Mouse (Mus musculus) stomach, postnatal 0 days (tissue): ENCODE measurements at regions not wholly inside any gene's neighbourhood (a gene's known extent, or its start where the extent isn't known, plus 50 kb on each side); places are given as distances from the start of the nearest gene placed in this dataset.

ENCODE experiments used
- ATAC-seq: fragments of 200-750 bp; cut with Nextera tagmentation; 2 replicates; pipeline ENCODE4 v1.8.0; 2017; ENCODE audit not compliant: low FRiP score, low TSS enrichment
- DNase-seq: peaks from one replicate; pipeline ENCODE4 v3.0.0-alpha.2; 2016; ENCODE audit warnings: low spot score
- H3K27ac ChIP-seq: fragments of 300-500 bp; sonication (generic); replicated peaks from 2 replicates; pipeline ENCODE4 v1.5.1; 2014; ENCODE audit warnings: mild to moderate bottlenecking, control low read depth
- H3K27me3 ChIP-seq: fragments of 300-500 bp; sonication (generic); 2 replicates; pipeline ENCODE4 v1.6.1; 2014; ENCODE audit warnings: low read length; ENCODE audit not compliant: control insufficient read depth, insufficient read depth
- H3K36me3 ChIP-seq: fragments of 300-500 bp; sonication (generic); 2 replicates; pipeline ENCODE4 v1.6.1; 2014; ENCODE audit warnings: low read length, mixed read lengths; ENCODE audit not compliant: control insufficient read depth, insufficient read depth
- H3K4me1 ChIP-seq: fragments of 300-500 bp; sonication (generic); replicated peaks from 2 replicates; pipeline ENCODE4 v1.6.1; 2014; ENCODE audit warnings: antibody characterized with exemption; ENCODE audit not compliant: control insufficient read depth, insufficient read depth
- H3K4me2 ChIP-seq: fragments of 300-500 bp; sonication (generic); replicated peaks from 2 replicates; pipeline ENCODE4 v1.6.1; 2014; ENCODE audit warnings: low read depth, mild to moderate bottlenecking, control low read depth, moderate library complexity
- H3K4me3 ChIP-seq: fragments of 300-500 bp; sonication (generic); 2 replicates; pipeline ENCODE4 v1.5.1; 2014; ENCODE audit warnings: low read depth, low read length, control low read depth
- H3K9ac ChIP-seq: fragments of 300-500 bp; sonication (generic); 2 replicates; pipeline ENCODE4 v1.6.1; 2014; ENCODE audit warnings: mild to moderate bottlenecking, low read length, control low read depth, mixed read lengths
- H3K9me3 ChIP-seq: fragments of 300-500 bp; sonication (generic); 2 replicates; pipeline ENCODE4 v1.6.1; 2016; ENCODE audit warnings: low read length; ENCODE audit not compliant: control insufficient read depth
- CTCF ChIP-seq: IDR thresholded peaks from 2 replicates; pipeline ENCODE4 v1.5.1; 2016; ENCODE audit warnings: antibody characterized with exemption, low read depth, mild to moderate bottlenecking, moderate library complexity
- EP300 ChIP-seq: optimal IDR thresholded peaks from 2 replicates; pipeline ENCODE3; 2016; ENCODE audit warnings: antibody characterized with exemption
- WGBS: fragments of 180-500 bp; shearing (Covaris S2); extraction: QIAGEN DNeasy Blood & Tissue Kit; methylation state at CpG from one replicate; pipeline ENCODE4 v1.1.7; 2014; 5-methylcytosine and 5-hydroxymethylcytosine counted together

- Histone ChIP-seq H3K9ac (no peak overlapping the region), H3K4me2 (no peak overlapping the region; the same call in 1 of the 2 replicates), H3K36me3 (no peaks in the 10 kb centered on the region), H3K4me1 (no peaks in the 10 kb centered on the region), H3K27ac (peak overlapping the region; percentile 45; the same call in 1 of the 2 replicates), H3K9me3 (no peaks in the 10 kb centered on the region), H3K27me3 (no peaks in the 10 kb centered on the region), H3K4me3 (no peak overlapping the region)
- DNase-seq (peak; percentile 69), ATAC-seq (peak; percentile 94)
- TF ChIP-seq CTCF, result no peak
- no peak for TF ChIP-seq EP300
- WGBS, result 20% methylated on average over 11 of the region's 11 CpGs
Measured at GRCm38 (mm10) chr6:67102541-67103134, 65.4 kb upstream of the Gadd45a start.

GRCm38 (mm10) chr6:67102014-67102413 lies 64.8 kb upstream of the Gadd45a start:
- H3K27ac ChIP-seq, result peak overlapping the region; percentile 45; the same call in 1 of the 2 replicates

DNA sequence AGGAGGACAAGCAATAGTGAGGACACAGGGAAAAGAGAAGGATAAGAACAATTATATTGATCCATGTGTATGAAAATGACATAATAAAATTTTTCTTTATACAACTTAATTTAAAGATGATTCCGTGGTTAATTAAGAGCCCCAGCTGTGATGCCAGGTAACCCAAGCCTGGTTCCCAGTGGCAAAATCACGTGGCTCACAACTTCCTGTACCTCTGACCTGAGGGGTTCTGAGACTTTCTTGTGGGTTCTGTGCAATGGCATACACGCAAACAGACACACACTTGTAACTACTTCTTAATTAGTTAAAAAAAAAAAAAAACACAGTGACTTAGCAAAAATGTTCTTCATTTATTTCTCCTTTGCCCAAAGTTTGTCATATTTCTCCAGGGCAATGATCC lies 57.2 kb upstream of the Gadd45a start:
- TF ChIP-seq CTCF, result no peak
- TF ChIP-seq EP300, result no peak
- Histone ChIP-seq H3K27me3 (no peaks in the 10 kb centered on the region), H3K4me2 (no peak overlapping the region), H3K9me3 (no peaks in the 10 kb centered on the region), H3K4me3 (no peak overlapping the region), H3K27ac (no peak overlapping the region), H3K9ac (no peak overlapping the region), H3K4me1 (no peaks in the 10 kb centered on the region), H3K36me3 (no peaks in the 10 kb centered on the region)
- DNase-seq, result no peak
- WGBS, result 78% methylated on average over 3 of the region's 3 CpGs
- no peak for ATAC-seq

More at GRCm38 (mm10) chr6:67102014-67102413, 64.8 kb upstream of the Gadd45a start:
- Histone ChIP-seq H3K27me3 (no peaks in the 10 kb centered on the region), H3K4me3 (no peak overlapping the region), H3K4me1 (no peaks in the 10 kb centered on the region), H3K36me3 (no peaks in the 10 kb centered on the region), H3K9ac (no peak overlapping the region), H3K4me2 (no peak overlapping the region; the same call in 1 of the 2 replicates), H3K9me3 (no peaks in the 10 kb centered on the region)
- TF ChIP-seq CTCF (no peak), EP300 (no peak)
- WGBS, result 55% methylated on average over 4 of the region's 4 CpGs
- no peak for DNase-seq
- peak; percentile 41; the same call in 1 of the 2 replicates for ATAC-seq

DNA sequence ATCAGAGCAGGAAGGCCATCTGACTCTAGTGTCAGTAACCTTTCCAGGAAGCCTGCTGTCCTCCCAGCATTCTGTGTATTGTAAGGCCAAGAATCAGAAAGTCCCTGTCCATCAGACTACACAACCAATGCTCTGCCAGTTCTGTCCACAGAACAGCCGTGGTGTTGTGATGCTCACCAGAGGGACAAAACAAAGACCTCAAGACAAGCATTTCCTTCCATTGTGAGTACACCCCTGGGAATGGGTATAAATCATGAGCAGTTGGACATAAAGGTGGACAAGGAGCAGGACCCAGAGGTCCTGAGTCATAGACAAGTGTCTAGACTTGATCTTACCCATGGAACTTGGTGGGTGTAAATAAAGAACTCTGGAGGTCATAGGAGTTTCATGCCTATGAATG lies 55.9 kb upstream of the Gadd45a start:
- TF ChIP-seq CTCF (no peak), EP300 (no peak)
- H3K4me2 ChIP-seq, result no peak overlapping the region
- H3K4me3 ChIP-seq, result no peak overlapping the region
- DNase-seq, result no peak
- H3K9me3 ChIP-seq, result no peaks in the 10 kb centered on the region
- H3K9ac ChIP-seq, result no peak overlapping the region
- no peaks in the 10 kb centered on the region for H3K4me1 ChIP-seq
- ATAC-seq, result no peak
- H3K27ac ChIP-seq, result no peak overlapping the region
- no peaks in the 10 kb centered on the region for H3K27me3 ChIP-seq
- no peaks in the 10 kb centered on the region for H3K36me3 ChIP-seq
- WGBS, result 70% methylated on average over 1 of the region's 1 CpGs

- Histone ChIP-seq H3K9me3 (no peaks in the 10 kb centered on the region), H3K9ac (no peak overlapping the region), H3K4me2 (no peak overlapping the region), H3K36me3 (no peaks in the 10 kb centered on the region), H3K4me1 (no peaks in the 10 kb centered on the region), H3K27ac (no peak overlapping the region), H3K4me3 (no peak overlapping the region), H3K27me3 (no peaks in the 10 kb centered on the region)
- TF ChIP-seq CTCF (no peak), EP300 (no peak)
- no peak for ATAC-seq
- DNase-seq, result no peak
- WGBS, result 69% methylated on average over 4 of the region's 4 CpGs
Measured at GRCm38 (mm10) chr6:67090150-67090549, 52.9 kb upstream of the Gadd45a start.

GRCm38 (mm10) chr6:67089530-67090140 lies 52.4 kb upstream of the Gadd45a start:
- no peak overlapping the region for H3K9ac ChIP-seq
- ATAC-seq, result no peak
- H3K9me3 ChIP-seq, result no peaks in the 10 kb centered on the region
- no peak overlapping the region for H3K4me2 ChIP-seq
- no peaks in the 10 kb centered on the region for H3K4me1 ChIP-seq
- H3K36me3 ChIP-seq, result no peaks in the 10 kb centered on the region
- H3K27me3 ChIP-seq, result no peaks in the 10 kb centered on the region
- no peak for DNase-seq
- no peak overlapping the region for H3K27ac ChIP-seq
- TF ChIP-seq EP300 (no peak), CTCF (no peak)
- WGBS, result 74% methylated on average over 3 of the region's 3 CpGs
- no peak overlapping the region for H3K4me3 ChIP-seq
